Mouse (Mus musculus): Measurements from ENCODE around the gene Arid3a.

DNA sequence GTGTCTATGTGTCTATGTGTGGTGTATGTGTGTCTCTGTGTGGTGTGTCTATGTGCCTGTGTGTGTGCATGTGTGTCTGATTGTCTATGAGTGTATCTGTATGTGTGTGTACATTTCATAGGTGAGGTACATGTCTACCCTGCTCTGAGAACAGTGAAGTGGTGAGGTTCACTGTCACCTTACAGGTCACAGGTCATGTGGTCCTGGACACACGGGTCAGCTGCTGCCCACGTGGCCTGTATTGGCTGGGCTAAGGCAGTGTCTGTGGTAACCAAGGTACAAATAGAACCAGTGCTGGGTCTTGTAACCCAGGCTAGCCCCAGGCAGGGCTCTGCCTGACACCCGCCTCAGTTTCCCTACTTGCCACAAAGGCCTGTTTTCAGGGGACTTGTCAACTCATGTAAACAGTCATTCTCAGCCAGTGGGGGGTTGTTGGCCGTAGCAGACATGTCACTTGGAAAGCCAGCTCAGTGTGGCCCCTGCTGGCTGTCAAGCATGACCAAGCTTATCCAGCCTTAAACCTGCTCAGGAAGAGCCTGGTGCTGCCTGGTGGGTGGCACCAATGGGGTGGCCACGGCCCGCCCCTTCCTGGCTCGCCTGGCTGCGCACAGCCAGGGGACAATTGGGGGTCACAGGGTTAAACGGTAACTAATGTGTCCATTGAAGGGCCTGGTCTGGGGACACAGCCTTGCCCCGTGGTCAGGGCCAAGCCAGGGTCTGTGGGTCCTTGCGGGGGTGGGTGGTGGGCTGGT, 11.1 kb downstream of the Arid3a start:
- no peak for TF ChIP-seq CTCF (IDR thresholded peaks at IDR 0.05; ENCODE audit: low read depth, low read length)
- TF ChIP-seq POLR2A (IDR thresholded peaks at IDR 0.05; ENCODE audit: insufficient read depth, low read length), result no peak
